Mouse (Mus musculus) right cerebral cortex, postnatal 14 days (tissue): ENCODE measurements around the gene Ccdc91.
A peak's percentile ranks its signal among the peaks of the same experiment; 100 is the strongest.

Experiments
- DNase-seq: peaks from one replicate; pipeline ENCODE4 v3.0.0; 2022

Gene Ccdc91

GRCm38 (mm10) chr6:147573137-147573536 lies 97.5 kb downstream of the Ccdc91 start:
- no peak for DNase-seq

- DNase-seq: no peak
Measured at GRCm38 (mm10) chr6:147574454-147575182, 99.0 kb downstream of the Ccdc91 start.

- DNase-seq: no peak
Measured at GRCm38 (mm10) chr6:147575183-147575784, 99.7 kb downstream of the Ccdc91 start.

GRCm38 (mm10) chr6:147587675-147588074 lies 112.0 kb downstream of the Ccdc91 start:
- DNase-seq: no peak

DNA sequence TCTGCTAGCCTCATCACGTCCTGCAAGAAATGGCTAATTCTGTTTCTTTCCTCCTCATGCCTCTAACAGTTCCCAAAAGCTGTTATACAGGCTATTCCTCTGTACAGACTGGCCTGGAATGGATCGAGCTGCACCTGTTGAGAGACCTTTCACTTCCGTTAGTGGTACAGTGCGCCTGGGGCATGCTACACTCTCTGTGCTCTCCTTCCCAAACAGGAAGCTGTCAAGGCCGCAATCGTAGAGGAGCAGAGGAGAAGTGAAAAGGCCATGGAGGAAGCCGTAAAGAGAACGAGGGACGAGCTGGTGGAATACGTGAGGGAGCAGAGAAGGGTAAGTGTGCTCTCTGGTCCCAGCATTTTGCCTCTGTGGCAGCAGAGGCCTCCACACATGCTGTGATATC lies 131.0 kb downstream of the Ccdc91 start:
- DNase-seq: no peak

GRCm38 (mm10) chr6:147607613-147608012 lies 132.0 kb downstream of the Ccdc91 start:
- DNase-seq: no peak

DNA sequence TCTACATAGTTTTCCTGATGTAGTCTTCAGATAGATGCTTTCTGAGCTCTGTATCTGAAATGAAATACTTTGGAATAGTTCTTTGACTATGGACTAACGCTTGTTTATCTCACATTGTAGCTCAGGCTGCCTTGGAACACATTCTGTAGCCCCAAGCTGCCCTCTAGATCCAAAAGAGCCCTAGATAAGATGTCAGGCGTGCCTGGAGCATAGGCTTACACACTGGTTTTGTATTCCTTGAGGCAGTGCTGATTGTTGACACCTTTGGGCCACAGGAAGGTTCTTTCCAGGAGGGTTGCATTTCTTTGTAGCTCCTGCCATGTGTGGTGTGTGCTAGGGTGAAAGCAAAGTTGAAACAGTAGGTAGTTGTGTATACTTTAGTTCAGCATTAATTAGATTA lies 139.7 kb downstream of the Ccdc91 start:
- DNase-seq: no peak

DNA sequence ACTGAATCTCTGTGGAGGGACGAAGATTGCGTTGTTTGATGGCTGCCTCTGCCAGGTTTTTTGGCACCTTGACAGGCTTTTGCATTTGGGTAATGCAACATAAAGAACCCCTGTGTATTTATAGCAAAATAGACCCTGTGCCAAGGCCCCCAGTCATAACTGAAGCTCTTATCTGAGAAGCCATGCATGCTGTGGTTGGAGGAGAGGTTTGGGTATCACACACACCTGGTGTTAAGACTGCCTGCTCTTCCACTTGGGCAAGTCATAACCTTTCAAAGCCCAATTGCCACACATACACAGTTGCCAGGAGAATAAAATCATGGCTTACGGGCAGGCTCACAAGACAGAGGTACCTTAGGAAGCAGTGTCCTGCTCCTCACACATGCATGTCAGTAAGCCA lies 147.5 kb downstream of the Ccdc91 start:
- no peak for DNase-seq

GRCm38 (mm10) chr6:147636464-147636863 lies 160.8 kb downstream of the Ccdc91 start:
- no peak for DNase-seq

GRCm38 (mm10) chr6:147643875-147644274 lies 168.2 kb downstream of the Ccdc91 start:
- DNase-seq: no peak

GRCm38 (mm10) chr6:147644391-147644790 lies 168.8 kb downstream of the Ccdc91 start:
- no peak for DNase-seq

DNA sequence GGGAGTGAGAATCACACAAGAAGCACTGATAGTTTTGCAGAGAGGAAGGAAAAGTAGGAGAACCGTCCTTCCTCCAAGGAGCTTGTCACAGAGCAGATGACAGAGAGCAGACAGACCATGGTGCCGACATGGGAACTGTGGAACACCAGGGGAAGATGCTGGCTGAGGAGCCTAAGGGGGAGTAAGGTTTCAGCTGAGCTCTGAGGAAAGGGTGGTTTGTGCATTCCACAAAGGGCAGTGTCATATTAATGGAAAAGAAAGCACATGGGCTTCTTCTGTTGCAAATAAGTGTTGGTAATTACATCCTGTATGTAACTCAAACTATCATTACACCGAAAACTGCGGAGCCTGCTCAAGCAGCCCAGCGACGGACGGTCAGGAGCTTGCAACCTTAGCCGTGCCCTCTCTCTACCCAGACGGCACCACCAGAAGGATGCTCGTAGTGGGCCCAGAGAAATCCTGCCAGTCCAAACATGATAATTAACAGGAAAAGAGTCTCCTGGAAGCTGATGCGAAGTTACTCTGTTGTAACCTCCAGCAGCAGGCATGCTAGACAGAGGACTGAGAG lies 170.9 kb downstream of the Ccdc91 start:
- DNase-seq: no peak

- DNase-seq: no peak
Measured at GRCm38 (mm10) chr6:147658025-147658424, 182.4 kb downstream of the Ccdc91 start.

- no peak for DNase-seq
Measured at GRCm38 (mm10) chr6:147660718-147661117, 185.1 kb downstream of the Ccdc91 start.

GRCm38 (mm10) chr6:147661841-147662240 lies 186.2 kb downstream of the Ccdc91 start:
- no peak for DNase-seq

DNA sequence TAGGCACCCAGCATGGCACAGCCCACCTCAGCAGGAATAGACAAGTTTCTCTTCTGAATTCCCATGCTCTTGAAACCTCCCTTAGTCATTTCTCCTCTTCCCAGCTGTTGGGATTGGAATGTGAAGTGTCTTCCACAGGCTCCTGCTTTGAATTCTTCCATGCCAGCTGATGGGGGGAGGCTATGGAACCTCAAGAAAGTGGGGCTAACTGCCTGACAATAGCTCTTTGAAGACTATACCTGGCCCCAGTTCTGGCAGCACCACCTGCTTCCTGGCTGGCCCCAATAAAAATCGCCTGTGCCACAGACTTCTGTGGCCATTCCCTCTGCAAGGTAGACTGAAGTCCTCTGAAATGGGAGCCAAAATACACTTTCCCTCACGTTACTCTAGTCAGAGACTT lies 187.0 kb downstream of the Ccdc91 start:
- no peak for DNase-seq

GRCm38 (mm10) chr6:147664339-147664738 lies 188.7 kb downstream of the Ccdc91 start:
- DNase-seq: peak; percentile 55

DNA sequence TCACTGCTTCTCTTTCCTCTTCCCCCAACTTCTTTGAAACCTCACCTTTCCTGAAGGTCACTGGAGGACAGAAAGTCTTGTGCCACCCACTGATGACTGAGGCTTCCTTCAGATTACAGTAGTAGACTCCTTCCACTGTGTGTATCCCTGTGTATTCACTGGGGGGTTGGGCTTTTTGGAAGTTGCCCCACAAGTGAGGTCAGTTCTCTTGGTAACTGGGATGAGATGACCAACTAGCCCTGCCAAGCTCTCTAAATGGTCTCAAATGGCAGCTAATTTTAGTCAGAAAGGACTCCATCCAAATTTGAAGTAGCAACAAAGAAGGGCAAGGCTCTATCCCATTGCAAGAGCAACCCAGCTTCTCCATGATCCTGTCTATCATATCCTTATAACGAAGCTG lies 195.7 kb downstream of the Ccdc91 start:
- no peak for DNase-seq

- no peak for DNase-seq
Measured at GRCm38 (mm10) chr6:147672481-147672880, 196.9 kb downstream of the Ccdc91 start.

DNA sequence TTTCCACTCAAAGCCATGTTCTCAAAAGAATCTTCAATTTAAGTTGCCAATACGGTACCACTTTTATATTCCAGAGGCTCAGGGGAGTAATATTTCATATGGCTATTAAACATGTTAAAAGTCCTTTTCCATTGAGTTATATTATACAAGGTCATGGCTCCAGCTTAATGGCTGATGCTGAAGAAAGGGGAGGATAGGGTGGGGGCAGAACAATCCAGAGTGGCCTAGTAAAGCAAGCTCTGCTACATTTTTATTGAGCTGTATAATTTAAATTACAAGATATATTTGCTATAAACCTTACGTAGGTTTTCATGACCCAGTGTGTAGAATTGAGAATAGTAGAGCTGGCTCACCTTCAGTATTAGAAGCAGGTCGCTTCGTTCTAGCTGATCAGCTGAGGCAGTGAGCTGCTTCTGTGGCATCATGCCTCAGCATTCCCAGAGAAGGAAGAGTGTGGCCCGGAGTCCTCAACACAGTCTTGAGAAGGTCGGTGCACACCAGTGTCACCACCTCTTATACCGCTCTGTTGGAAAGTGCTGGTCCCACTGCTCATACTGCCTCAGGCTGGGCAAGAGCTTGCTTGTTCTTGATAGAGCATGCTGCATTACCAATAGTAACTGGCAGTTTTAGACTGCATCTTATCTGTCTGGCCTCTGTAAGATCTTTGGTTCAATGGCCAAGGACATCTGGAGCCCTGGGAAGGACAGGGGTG lies 199.6 kb downstream of the Ccdc91 start:
- DNase-seq: no peak

- no peak for DNase-seq
Measured at GRCm38 (mm10) chr6:147676214-147676613, 200.6 kb downstream of the Ccdc91 start.
